Mouse (Mus musculus): Measurements from ENCODE around the gene Elavl2. TPM values are rescaled to one million over a fixed set of nuclear protein-coding genes. Genes with fewer than 3 reads are reported as not detected.
"Not testable (repeated sequence)": the region's sequence is repeated elsewhere in the genome, so short reads cannot be mapped to it uniquely, and the experiment has no call there.

The Elavl2 gene
- polyA plus RNA-seq, 1 experiment, result 0.04 TPM

DNA sequence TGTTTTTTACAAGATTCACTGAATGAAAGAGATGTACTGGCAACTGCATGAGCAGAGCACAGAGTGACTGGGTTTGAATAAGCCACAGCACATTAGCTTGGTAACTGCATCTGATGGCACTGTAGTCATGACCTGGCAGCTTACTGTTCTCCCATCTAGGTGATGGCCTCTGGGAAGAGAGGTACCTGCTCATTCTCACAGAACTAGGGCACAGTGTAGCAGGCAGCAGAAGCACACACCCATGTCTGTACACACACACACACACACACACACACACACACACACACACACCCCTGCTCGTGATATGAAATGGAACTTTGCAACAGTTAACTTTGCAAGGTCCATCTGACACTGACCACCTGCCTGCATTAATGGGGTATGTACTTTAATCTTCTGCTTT lies 151.9 kb downstream of the Elavl2 start:
- no peaks in the 10 kb centered on the region for H3K27me3 ChIP-seq (ENCODE audit: control insufficient read depth, insufficient read depth, low read length)
- no peak overlapping the region for H3K27ac ChIP-seq (ENCODE audit: control insufficient read depth, insufficient read depth, low read length)
- DNase-seq, result no peak
- 91% methylated on average over 1 of the region's 1 CpGs for WGBS
- H3K4me1 ChIP-seq (replicated peaks; ENCODE audit: control insufficient read depth, insufficient read depth, low read length), result no peaks in the 10 kb centered on the region
- TF ChIP-seq CTCF (IDR thresholded peaks at IDR 0.05; ENCODE audit: borderline replicate concordance, control insufficient read depth, extremely low read depth, insufficient read depth, low read length, poor library complexity) (no peak), POLR2A (IDR thresholded peaks at IDR 0.05; ENCODE audit: control insufficient read depth, extremely low read depth, insufficient read depth, low read length, poor library complexity) (no peak)
- no peaks in the 10 kb centered on the region for H3K36me3 ChIP-seq (ENCODE audit: control insufficient read depth, insufficient read depth, low read length)
- no peak overlapping the region for H3K4me3 ChIP-seq (ENCODE audit: control insufficient read depth, insufficient read depth, low read length)

DNA sequence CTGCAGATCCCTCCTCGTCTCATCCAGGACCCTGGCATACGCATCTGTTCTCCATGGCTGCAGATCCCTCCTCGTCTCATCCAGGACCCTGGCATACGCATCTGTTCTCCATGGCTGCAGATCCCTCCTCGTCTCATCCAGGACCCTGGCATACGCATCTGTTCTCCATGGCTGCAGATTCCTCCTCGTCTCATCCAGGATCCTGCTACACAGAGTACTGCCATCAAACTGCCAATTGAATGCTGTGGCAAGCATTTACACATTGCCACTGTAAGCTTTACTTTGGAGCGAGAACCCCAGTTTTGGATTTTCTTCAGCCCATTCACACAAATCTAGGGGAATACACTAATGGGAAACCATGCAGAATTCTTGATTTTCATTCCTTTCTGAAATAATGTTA lies 155.4 kb downstream of the Elavl2 start:
- not testable (repeated sequence) for H3K4me1 ChIP-seq (replicated peaks; ENCODE audit: control insufficient read depth, insufficient read depth, low read length); H3K27ac ChIP-seq (ENCODE audit: control insufficient read depth, insufficient read depth, low read length); H3K36me3 ChIP-seq (ENCODE audit: control insufficient read depth, insufficient read depth, low read length); H3K4me3 ChIP-seq (ENCODE audit: control insufficient read depth, insufficient read depth, low read length); DNase-seq; H3K27me3 ChIP-seq (ENCODE audit: control insufficient read depth, insufficient read depth, low read length)
- WGBS, result 86% methylated on average over 6 of the region's 8 CpGs

DNA sequence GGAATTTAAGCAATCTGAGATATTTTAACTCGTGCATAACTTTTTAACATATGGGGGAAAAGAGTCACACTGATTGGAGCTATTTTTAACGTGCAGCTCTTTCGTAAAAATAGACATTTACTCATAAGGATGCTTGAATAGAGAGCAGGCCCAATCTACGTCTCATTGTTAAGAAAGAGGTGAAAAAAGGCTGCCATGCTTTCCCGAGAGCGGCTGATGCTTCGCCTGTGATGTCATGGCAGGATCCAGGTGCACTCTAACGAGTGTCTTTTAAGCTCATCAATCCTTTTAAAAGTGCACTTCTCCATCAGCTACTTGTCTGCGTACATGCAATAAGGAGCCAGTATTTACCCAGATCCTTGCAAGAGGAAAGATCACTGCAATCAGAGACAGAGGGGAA lies 156.0 kb downstream of the Elavl2 start:
- H3K4me3 ChIP-seq (ENCODE audit: control insufficient read depth, insufficient read depth, low read length), result no peak overlapping the region
- WGBS, result 83% methylated on average over 9 of the region's 9 CpGs
- no peak for TF ChIP-seq POLR2A (IDR thresholded peaks at IDR 0.05; ENCODE audit: control insufficient read depth, extremely low read depth, insufficient read depth, low read length, poor library complexity)
- no peak for TF ChIP-seq CTCF (IDR thresholded peaks at IDR 0.05; ENCODE audit: borderline replicate concordance, control insufficient read depth, extremely low read depth, insufficient read depth, low read length, poor library complexity)
- H3K4me1 ChIP-seq (replicated peaks; ENCODE audit: control insufficient read depth, insufficient read depth, low read length), result no peaks in the 10 kb centered on the region
- H3K36me3 ChIP-seq (ENCODE audit: control insufficient read depth, insufficient read depth, low read length), result no peaks in the 10 kb centered on the region
- no peak for DNase-seq
- H3K27ac ChIP-seq (ENCODE audit: control insufficient read depth, insufficient read depth, low read length), result no peak overlapping the region
- no peaks in the 10 kb centered on the region for H3K27me3 ChIP-seq (ENCODE audit: control insufficient read depth, insufficient read depth, low read length)

DNA sequence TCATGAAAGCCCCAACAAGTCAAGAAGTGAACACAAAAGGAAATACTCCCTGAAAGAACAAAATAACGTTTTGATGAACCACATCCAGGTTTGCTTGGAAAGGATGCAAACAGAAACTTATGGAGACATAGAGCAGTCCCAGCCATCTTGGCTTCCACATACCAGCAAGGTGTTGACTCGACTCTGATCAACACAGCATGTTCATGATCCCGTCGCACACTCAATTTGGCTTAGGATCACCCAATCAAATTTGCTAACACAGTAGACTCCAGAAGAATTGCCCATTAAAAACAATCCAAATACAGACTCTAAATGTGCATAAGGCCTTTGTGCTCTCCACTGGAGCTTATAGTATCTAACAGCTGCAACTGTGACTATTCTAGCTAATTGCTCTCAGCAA lies 156.7 kb downstream of the Elavl2 start:
- no peak for DNase-seq
- no peak overlapping the region for H3K27ac ChIP-seq (ENCODE audit: control insufficient read depth, insufficient read depth, low read length)
- no peak overlapping the region for H3K4me3 ChIP-seq (ENCODE audit: control insufficient read depth, insufficient read depth, low read length)
- H3K36me3 ChIP-seq (ENCODE audit: control insufficient read depth, insufficient read depth, low read length), result no peaks in the 10 kb centered on the region
- TF ChIP-seq POLR2A (IDR thresholded peaks at IDR 0.05; ENCODE audit: control insufficient read depth, extremely low read depth, insufficient read depth, low read length, poor library complexity) (no peak), CTCF (IDR thresholded peaks at IDR 0.05; ENCODE audit: borderline replicate concordance, control insufficient read depth, extremely low read depth, insufficient read depth, low read length, poor library complexity) (no peak)
- 92% methylated on average over 4 of the region's 4 CpGs for WGBS
- no peaks in the 10 kb centered on the region for H3K27me3 ChIP-seq (ENCODE audit: control insufficient read depth, insufficient read depth, low read length)
- no peaks in the 10 kb centered on the region for H3K4me1 ChIP-seq (replicated peaks; ENCODE audit: control insufficient read depth, insufficient read depth, low read length)

DNA sequence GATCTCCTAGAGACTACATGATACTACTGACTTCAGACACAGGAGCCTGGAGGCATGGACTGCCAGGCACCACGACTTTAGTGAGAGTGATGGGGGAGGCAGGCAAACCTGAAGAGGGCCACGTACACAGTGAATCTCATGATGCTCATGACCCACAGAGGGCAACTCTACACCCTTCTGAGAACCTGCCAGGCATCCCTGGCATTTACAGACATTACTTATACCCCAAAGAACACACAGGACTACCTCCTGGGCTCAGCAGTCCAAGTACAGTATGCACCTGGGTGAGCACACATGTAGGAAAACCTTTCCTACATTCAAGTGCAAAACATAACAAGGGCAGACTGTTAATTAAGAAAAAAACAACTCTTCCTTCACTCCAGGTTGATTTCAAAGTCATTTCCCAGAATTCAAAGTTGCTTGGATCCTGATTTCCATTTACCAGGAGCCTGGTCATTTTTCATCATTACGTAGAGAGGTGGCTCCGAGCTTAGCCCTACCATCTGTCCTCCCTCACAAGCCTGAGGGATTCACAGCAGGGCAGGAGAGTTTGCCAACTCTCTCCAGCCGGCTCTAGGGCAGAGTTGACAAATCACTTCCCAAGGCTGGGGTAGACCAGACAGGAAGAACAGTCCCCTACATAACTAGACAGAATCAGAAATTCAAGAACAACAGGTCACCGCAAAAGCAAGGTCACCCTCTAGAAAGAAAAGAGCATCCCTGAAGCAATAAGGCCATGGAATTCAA lies 161.7 kb downstream of the Elavl2 start:
- Histone ChIP-seq H3K36me3 (ENCODE audit: control insufficient read depth, insufficient read depth, low read length) (no peaks in the 10 kb centered on the region), H3K27ac (ENCODE audit: control insufficient read depth, insufficient read depth, low read length) (no peak overlapping the region), H3K4me3 (ENCODE audit: control insufficient read depth, insufficient read depth, low read length) (no peak overlapping the region), H3K4me1 (replicated peaks; ENCODE audit: control insufficient read depth, insufficient read depth, low read length) (no peaks in the 10 kb centered on the region), H3K27me3 (ENCODE audit: control insufficient read depth, insufficient read depth, low read length) (no peaks in the 10 kb centered on the region)
- TF ChIP-seq POLR2A (IDR thresholded peaks at IDR 0.05; ENCODE audit: control insufficient read depth, extremely low read depth, insufficient read depth, low read length, poor library complexity) (no peak), CTCF (IDR thresholded peaks at IDR 0.05; ENCODE audit: borderline replicate concordance, control insufficient read depth, extremely low read depth, insufficient read depth, low read length, poor library complexity) (no peak)
- WGBS, result 85% methylated on average over 6 of the region's 6 CpGs
- DNase-seq, result no peak

DNA sequence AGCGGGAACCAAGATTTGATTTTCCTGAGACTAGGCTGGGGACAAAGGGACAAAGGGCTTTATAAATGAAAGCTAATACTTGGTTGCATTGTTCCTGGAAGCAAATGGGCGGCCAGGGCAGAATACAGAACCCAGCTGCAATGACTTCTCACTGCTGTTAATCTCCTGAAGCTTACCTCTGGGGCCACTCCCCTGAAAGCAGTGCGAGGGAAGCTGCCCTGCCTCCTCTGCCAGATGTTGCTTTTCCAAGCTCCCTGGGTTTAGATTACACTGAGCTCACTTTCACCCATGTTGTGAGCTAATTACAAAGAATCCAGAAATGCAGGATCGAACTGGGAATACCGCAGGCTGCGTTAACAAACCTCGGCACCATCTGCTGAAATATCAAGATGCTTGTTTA lies 163.6 kb downstream of the Elavl2 start:
- WGBS, result 79% methylated on average over 7 of the region's 7 CpGs
- DNase-seq, result no peak
- Histone ChIP-seq H3K27ac (ENCODE audit: control insufficient read depth, insufficient read depth, low read length) (no peak overlapping the region), H3K36me3 (ENCODE audit: control insufficient read depth, insufficient read depth, low read length) (no peaks in the 10 kb centered on the region), H3K4me1 (replicated peaks; ENCODE audit: control insufficient read depth, insufficient read depth, low read length) (no peaks in the 10 kb centered on the region), H3K27me3 (ENCODE audit: control insufficient read depth, insufficient read depth, low read length) (no peaks in the 10 kb centered on the region), H3K4me3 (ENCODE audit: control insufficient read depth, insufficient read depth, low read length) (no peak overlapping the region)
- no peak for TF ChIP-seq POLR2A (IDR thresholded peaks at IDR 0.05; ENCODE audit: control insufficient read depth, extremely low read depth, insufficient read depth, low read length, poor library complexity)
- no peak for TF ChIP-seq CTCF (IDR thresholded peaks at IDR 0.05; ENCODE audit: borderline replicate concordance, control insufficient read depth, extremely low read depth, insufficient read depth, low read length, poor library complexity)

DNA sequence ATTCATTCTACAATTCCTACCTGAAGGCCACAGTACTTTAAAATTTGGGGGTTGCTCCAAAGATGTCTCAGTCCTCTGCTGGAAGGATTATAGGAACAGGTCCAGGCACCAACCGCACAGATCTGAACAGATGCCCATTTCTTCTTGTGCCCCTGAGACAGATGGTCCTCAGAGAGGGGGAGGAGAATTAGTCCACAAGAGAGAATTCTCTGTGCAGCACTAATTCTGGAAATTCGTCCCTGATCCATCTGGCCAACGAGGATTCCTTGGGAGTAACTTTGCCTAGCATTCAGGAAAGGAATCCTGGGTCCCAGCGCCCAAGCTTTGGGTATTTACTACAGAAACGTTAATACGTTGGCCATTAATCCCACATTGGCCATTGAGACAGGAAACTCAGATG lies 165.6 kb downstream of the Elavl2 start:
- no peaks in the 10 kb centered on the region for H3K4me1 ChIP-seq (replicated peaks; ENCODE audit: control insufficient read depth, insufficient read depth, low read length)
- H3K4me3 ChIP-seq (ENCODE audit: control insufficient read depth, insufficient read depth, low read length), result no peak overlapping the region
- TF ChIP-seq POLR2A (IDR thresholded peaks at IDR 0.05; ENCODE audit: control insufficient read depth, extremely low read depth, insufficient read depth, low read length, poor library complexity) (no peak), CTCF (IDR thresholded peaks at IDR 0.05; ENCODE audit: borderline replicate concordance, control insufficient read depth, extremely low read depth, insufficient read depth, low read length, poor library complexity) (no peak)
- DNase-seq, result no peak
- H3K36me3 ChIP-seq (ENCODE audit: control insufficient read depth, insufficient read depth, low read length), result no peaks in the 10 kb centered on the region
- 83% methylated on average over 6 of the region's 6 CpGs for WGBS
- H3K27me3 ChIP-seq (ENCODE audit: control insufficient read depth, insufficient read depth, low read length), result no peaks in the 10 kb centered on the region
- H3K27ac ChIP-seq (ENCODE audit: control insufficient read depth, insufficient read depth, low read length), result no peak overlapping the region
